Mouse (Mus musculus) heart, embryonic 16.5 days (tissue): ENCODE measurements around the gene 3110001I22Rik. TPM values are rescaled to one million over a fixed set of nuclear protein-coding genes. Genes with fewer than 3 reads are reported as not detected.

Experiments used
- ATAC-seq: fragments of 200-750 bp; cut with Nextera tagmentation; replicated peaks from 2 replicates; pipeline ENCODE4 v1.8.0; 2017; ENCODE audit warnings: moderate number of reproducible peaks; ENCODE audit not compliant: insufficient read depth, low FRiP score; ENCODE audit errors: extremely low read depth
- H3K27ac ChIP-seq: fragments of 300-500 bp; sonication (generic); 2 replicates; pipeline ENCODE4 v1.5.1; 2014; ENCODE audit warnings: mild to moderate bottlenecking, low read length, control low read depth, moderate library complexity
- H3K27me3 ChIP-seq: fragments of 300-500 bp; sonication (generic); 2 replicates; pipeline ENCODE4 v1.6.1; 2014; ENCODE audit warnings: low read length, mixed read lengths; ENCODE audit not compliant: control insufficient read depth, insufficient read depth
- H3K36me3 ChIP-seq: fragments of 300-500 bp; sonication (generic); 2 replicates; pipeline ENCODE4 v1.6.1; 2014; ENCODE audit not compliant: control insufficient read depth, insufficient read depth
- H3K4me1 ChIP-seq: fragments of 300-500 bp; sonication (generic); 2 replicates; pipeline ENCODE4 v1.6.1; 2014; ENCODE audit warnings: low read length, mixed read lengths; ENCODE audit not compliant: control insufficient read depth, insufficient read depth
- H3K4me2 ChIP-seq: fragments of 300-500 bp; sonication (generic); 2 replicates; pipeline ENCODE4 v1.6.1; 2014; ENCODE audit warnings: low read depth, mild to moderate bottlenecking, control low read depth, low read length
- H3K4me3 ChIP-seq: fragments of 300-500 bp; sonication (generic); 2 replicates; pipeline ENCODE4 v1.5.1; 2014; ENCODE audit warnings: mild to moderate bottlenecking, control low read depth, low read length
- H3K9ac ChIP-seq: fragments of 300-500 bp; sonication (generic); 2 replicates; pipeline ENCODE4 v1.6.1; 2014; ENCODE audit warnings: low read length, control low read depth
- H3K9me3 ChIP-seq: fragments of 300-500 bp; sonication (generic); replicated peaks from 2 replicates; pipeline ENCODE4 v1.6.1; 2016; ENCODE audit warnings: low read length; ENCODE audit not compliant: control insufficient read depth
- WGBS: fragments of 180-500 bp; shearing (Covaris S2); extraction: QIAGEN DNeasy Blood & Tissue Kit; methylation state at CpG from one replicate; pipeline ENCODE4 v1.1.7; 2014; 5-methylcytosine and 5-hydroxymethylcytosine counted together
- polyA plus RNA-seq: library from polyadenylated mRNA; unstranded; fragments of >200 nt; fragmentation: Nextera tagmentation; extraction: Ambion mirVana; gene quantifications from 2 replicates; pipeline ENCODE4 v1.2.1, GENCODE M21; 2015

3110001I22Rik gene
- polyA plus RNA-seq, 1 experiment from 2014 or later = 3.5 TPM

- no peak overlapping the region for H3K27ac ChIP-seq
- whole genome bisulfite sequencing = 90% methylated on average over 7 of the region's 7 CpGs
These were observed 30.5 kb downstream of the 3110001I22Rik start for GRCm38 (mm10) chr16:13702184-13702583.

GRCm38 (mm10) chr16:13704676-13705075 lies 32.9 kb downstream of the 3110001I22Rik start:
- Histone ChIP-seq H3K36me3 (peaks cover 16% of the 10 kb centered on the region), H3K9me3 (no peaks in the 10 kb centered on the region), H3K27me3 (no peaks in the 10 kb centered on the region), H3K27ac (no peak overlapping the region), H3K4me2 (no peak overlapping the region), H3K4me3 (no peak overlapping the region), H3K9ac (no peak overlapping the region), H3K4me1 (no peaks in the 10 kb centered on the region)
- 94% methylated on average over 10 of the region's 10 CpGs for WGBS
- ATAC-seq = no peak

More at GRCm38 (mm10) chr16:13702184-13702583, 30.5 kb downstream of the 3110001I22Rik start:
- Histone ChIP-seq H3K4me1 (no peaks in the 10 kb centered on the region), H3K9ac (no peak overlapping the region), H3K9me3 (no peaks in the 10 kb centered on the region), H3K4me2 (no peak overlapping the region), H3K4me3 (no peak overlapping the region), H3K36me3 (peaks cover 36% of the 10 kb centered on the region), H3K27me3 (no peaks in the 10 kb centered on the region)
- no peak for ATAC-seq

GRCm38 (mm10) chr16:13714910-13715309 lies 43.2 kb downstream of the 3110001I22Rik start:
- no peak overlapping the region for H3K27ac ChIP-seq
- 88% methylated on average over 3 of the region's 3 CpGs for WGBS
- H3K36me3 ChIP-seq = no peaks in the 10 kb centered on the region
- no peak overlapping the region for H3K9ac ChIP-seq
- no peak for ATAC-seq
- no peaks in the 10 kb centered on the region for H3K4me1 ChIP-seq
- H3K9me3 ChIP-seq = no peaks in the 10 kb centered on the region
- no peak overlapping the region for H3K4me2 ChIP-seq
- no peak overlapping the region for H3K4me3 ChIP-seq
- H3K27me3 ChIP-seq = no peaks in the 10 kb centered on the region

GRCm38 (mm10) chr16:13716821-13717553 lies 45.3 kb downstream of the 3110001I22Rik start:
- ATAC-seq = no peak
- H3K9me3 ChIP-seq = no peaks in the 10 kb centered on the region
- no peaks in the 10 kb centered on the region for H3K4me1 ChIP-seq
- no peak overlapping the region for H3K27ac ChIP-seq
- no peak overlapping the region for H3K4me2 ChIP-seq
- WGBS = 88% methylated on average over 2 of the region's 2 CpGs
- H3K27me3 ChIP-seq = no peaks in the 10 kb centered on the region
- H3K4me3 ChIP-seq = no peak overlapping the region
- H3K36me3 ChIP-seq = no peaks in the 10 kb centered on the region
- H3K9ac ChIP-seq = no peak overlapping the region

- no peaks in the 10 kb centered on the region for H3K9me3 ChIP-seq
- no peaks in the 10 kb centered on the region for H3K36me3 ChIP-seq
- H3K4me1 ChIP-seq = no peaks in the 10 kb centered on the region
- no peak overlapping the region for H3K9ac ChIP-seq
- H3K4me2 ChIP-seq = no peak overlapping the region
- H3K27me3 ChIP-seq = no peaks in the 10 kb centered on the region
- WGBS = 31% methylated on average over 10 of the region's 10 CpGs
- no peak overlapping the region for H3K4me3 ChIP-seq
- no peak for ATAC-seq
- H3K27ac ChIP-seq = no peak overlapping the region
These were observed 51.2 kb downstream of the 3110001I22Rik start for GRCm38 (mm10) chr16:13722937-13723336.

GRCm38 (mm10) chr16:13727811-13728335 lies 56.1 kb downstream of the 3110001I22Rik start:
- 82% methylated on average over 5 of the region's 5 CpGs for WGBS
- ATAC-seq = no peak
- no peak overlapping the region for H3K27ac ChIP-seq

More at GRCm38 (mm10) chr16:13727811-13728335, 56.1 kb downstream of the 3110001I22Rik start:
- no peak overlapping the region for H3K4me2 ChIP-seq
- 0 out of 2 replicates have a peak, but pooled peaks cover 2% of the 10 kb centered on the region for H3K27me3 ChIP-seq
- no peaks in the 10 kb centered on the region; the same call in 1 of the 2 replicates for H3K4me1 ChIP-seq
- no peak overlapping the region for H3K4me3 ChIP-seq
- H3K36me3 ChIP-seq = no peaks in the 10 kb centered on the region
- H3K9me3 ChIP-seq = no peaks in the 10 kb centered on the region
- H3K9ac ChIP-seq = no peak overlapping the region

Other genes starting within 250 kb of the 3110001I22Rik start
- 29.0 and 29.2 TPM in 2 replicates for gene Parn, start 3.8 kb upstream of the 3110001I22Rik start, polyA plus RNA-seq
- gene Bfar, start 71 bp upstream of the 3110001I22Rik start, polyA plus RNA-seq = 37.4 and 44.3 TPM in 2 replicates
- 0.43 and 0.56 TPM in 2 replicates for gene Pla2g10, start 59.1 kb downstream of the 3110001I22Rik start, polyA plus RNA-seq
- gene Rrn3, start 108.8 kb downstream of the 3110001I22Rik start, polyA plus RNA-seq = 50.6 and 51.5 TPM in 2 replicates
- 145 and 150 TPM in 2 replicates for gene Ntan1, start 146.9 kb downstream of the 3110001I22Rik start, polyA plus RNA-seq
- gene Pdxdc1, start 231.2 kb downstream of the 3110001I22Rik start, polyA plus RNA-seq = 58.1 and 65.8 TPM in 2 replicates
- gene Mpv17l, start 231.2 kb downstream of the 3110001I22Rik start, polyA plus RNA-seq = 1.7 and 2.3 TPM in 2 replicates